Mouse (Mus musculus): Measurements from ENCODE around the gene Cab39.

GRCm38 (mm10) chr1:85775136-85775535 is 18.1 kb upstream of the Cab39 start:
- TF ChIP-seq POLR2A (IDR thresholded peaks at IDR 0.05; ENCODE audit: control insufficient read depth, low read depth, low read length) (no peak), CTCF (IDR thresholded peaks at IDR 0.05; ENCODE audit: control insufficient read depth, insufficient read depth, insufficient replicate concordance, low read depth, low read length) (no peak)
